Mouse (Mus musculus): ENCODE measurements around the gene Gsta2.

DNA sequence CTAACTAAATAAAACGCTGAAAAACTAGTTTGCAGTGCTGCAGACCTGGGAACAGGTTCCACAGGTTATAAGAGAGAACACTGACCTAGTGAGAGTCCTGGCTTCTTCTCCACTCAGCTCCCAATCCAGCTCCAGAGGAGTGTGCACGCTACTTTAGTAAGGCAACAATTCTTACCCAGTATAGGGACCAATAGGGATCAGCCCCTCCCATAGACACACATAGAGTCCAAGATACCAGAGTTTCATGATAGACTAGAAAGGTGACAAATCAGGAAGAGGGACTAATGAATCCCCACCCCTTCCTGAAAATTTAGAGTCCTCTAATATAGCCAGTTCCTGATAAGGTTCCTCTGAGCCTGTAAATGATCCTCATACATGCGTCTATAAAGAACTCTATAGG is 8.6 kb downstream of the Gsta2 start:
- TF ChIP-seq GATA1 (IDR thresholded peaks at IDR 0.05; ENCODE audit: borderline replicate concordance, low read length) (no peak), FLI1 (IDR thresholded peaks at IDR 0.05; ENCODE audit: low read length) (no peak)
